Mouse (Mus musculus): Measurements from ENCODE around the gene Fam184b.

DNA sequence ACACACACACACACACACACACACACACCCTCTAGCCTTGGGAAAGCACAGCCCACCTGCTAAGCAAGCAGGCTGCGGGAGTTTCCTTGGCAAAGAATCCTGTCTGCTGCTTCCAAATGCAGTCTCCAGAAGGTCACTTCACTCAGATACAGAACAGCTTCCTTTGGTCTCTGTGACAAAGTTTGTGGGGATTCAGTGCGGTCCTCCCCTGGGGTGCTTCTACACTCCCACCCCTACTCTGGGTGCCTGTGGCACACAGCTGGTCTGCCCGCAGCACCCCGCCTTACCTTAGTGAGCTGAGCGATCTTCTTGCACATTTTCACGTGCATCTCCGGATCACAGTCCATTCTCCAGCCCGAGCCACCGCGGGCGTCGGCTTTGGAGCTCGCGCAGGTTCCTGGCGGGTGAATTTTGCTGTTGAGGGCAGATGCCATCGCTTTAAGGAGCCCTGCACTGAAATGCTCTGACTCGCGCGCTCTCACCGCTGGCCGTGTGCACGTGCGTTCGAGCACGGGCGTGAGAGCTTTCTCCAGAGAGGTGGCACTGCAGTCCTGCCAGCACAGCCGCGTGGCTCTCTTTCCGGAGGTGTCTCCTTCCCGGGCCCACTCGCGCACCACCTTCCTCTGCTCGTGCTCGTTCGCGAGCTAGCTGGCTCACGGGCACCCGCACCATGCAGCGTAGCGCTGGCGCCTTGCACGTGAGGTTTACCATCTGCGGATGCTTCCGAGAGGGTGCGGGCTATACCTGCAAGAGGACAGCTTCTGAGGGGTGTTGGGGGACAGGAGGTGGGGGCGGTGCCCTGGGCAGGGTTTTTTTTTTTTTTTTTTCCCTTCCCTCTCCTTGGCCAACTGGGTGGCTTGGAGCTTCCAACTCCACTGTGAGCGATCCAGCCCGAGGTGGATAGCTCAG, at the start of gene Fam184b:
- TF ChIP-seq BHLHE40 (IDR thresholded peaks at IDR 0.05; ENCODE audit: low read depth, low read length) (no peak), TCF12 (IDR thresholded peaks at IDR 0.05; ENCODE audit: low read depth, low read length) (no peak), POLR2AphosphoS2 (IDR thresholded peaks at IDR 0.05; ENCODE audit: low read depth, low read length) (no peak), MYC (IDR thresholded peaks at IDR 0.05; ENCODE audit: low read depth, low read length) (no peak), SIN3A (IDR thresholded peaks at IDR 0.05; ENCODE audit: low read length) (no peak)
